Mouse (Mus musculus) liver, adult 2 months (tissue): ENCODE results near the gene Ugt1a9.

Source experiments
- CTCF ChIP-seq: fragments of 200-500 bp; IDR thresholded peaks from 2 replicates; pipeline ENCODE4 v1.5.1; 2011; ENCODE audit warnings: low read depth, low read length, control low read depth
- POLR2A ChIP-seq: fragments of 200-500 bp; IDR thresholded peaks from 2 replicates; pipeline ENCODE4 v1.6.1; 2011; ENCODE audit warnings: low read length, control low read depth; ENCODE audit not compliant: insufficient read depth; ENCODE audit errors: extremely low read depth

- TF ChIP-seq CTCF (no peak), POLR2A (no peak)
Observed at GRCm38 (mm10) chr1:88264869-88265240, 194.3 kb downstream of the Ugt1a9 start.
